Comparison of ENCODE assay signal across 9 mouse cellular contexts in the genomic region with DNA sequence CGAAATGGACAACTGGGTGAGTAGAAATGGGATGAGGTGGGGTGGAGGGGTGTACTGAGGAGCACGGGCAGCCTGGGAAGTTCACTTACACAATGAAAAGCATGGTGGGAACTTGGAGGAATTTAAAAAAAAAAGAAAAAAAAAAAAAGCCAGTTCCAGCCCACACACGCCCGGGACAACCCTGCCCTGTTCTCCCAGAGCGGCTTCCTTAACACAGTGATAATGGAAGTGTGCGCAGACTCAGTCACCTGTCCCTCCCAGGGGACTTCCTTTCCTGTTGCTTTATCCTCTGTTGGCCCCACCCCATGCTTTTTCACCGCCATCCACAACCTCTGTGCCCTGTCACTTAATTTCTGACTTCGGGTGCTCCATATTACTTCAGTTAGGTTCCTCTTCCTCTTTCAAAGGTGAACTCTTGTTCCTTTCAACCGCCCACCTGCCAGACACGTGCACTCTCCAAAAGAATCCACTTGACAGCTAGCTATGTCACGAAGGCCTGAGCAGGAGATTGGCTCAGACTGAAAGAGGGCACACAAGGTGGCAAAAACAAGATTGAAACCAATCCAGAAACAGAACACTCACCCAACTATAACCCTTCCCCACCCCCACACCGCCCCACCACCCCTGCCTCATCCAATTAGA. TPM values are rescaled to one million over a fixed set of nuclear protein-coding genes. Genes with fewer than 3 reads are reported as not detected.
DNase-seq lines count a peak whose midpoint lies in the region; ATAC-seq and TF ChIP-seq lines count a peak whose summit lies in the region.
"Had no signal": no experiment of that assay in that cellular context is flagged by ENCODE, and none has a peak within 500 bp of the region (broad histone marks: within the 10 kb centered on the region; RNA-seq: fewer than 3 reads in every experiment).

No protein-coding gene starts in this region.

- H3K9me3 ChIP-seq in liver, embryonic 13.5 days (replicated peaks), result no peaks in the 10 kb centered on the region
- no peaks in the 10 kb centered on the region for H3K9me3 ChIP-seq in embryonic facial prominence, embryonic 15.5 days (replicated peaks)
- H3K9me3 ChIP-seq in limb, embryonic 14.5 days (ENCODE audit: control insufficient read depth, low read length), result no peaks in the 10 kb centered on the region

- TF ChIP-seq POLR2A in limb, embryonic 14.5 days (IDR thresholded peaks at IDR 0.05; ENCODE audit: borderline replicate concordance, extremely low read depth, insufficient read depth, insufficient read length), result no peak

- H3K4me3 ChIP-seq in liver, embryonic 13.5 days (replicated peaks), result peak overlapping the region; percentile 36; the same call in 1 of the 2 replicates
- peak overlapping the region; percentile 41; the same call in 1 of the 2 replicates for H3K4me3 ChIP-seq in embryonic facial prominence, embryonic 15.5 days (replicated peaks)
- peak overlapping the region; percentile 41; the same call in 1 of the 2 replicates for H3K4me3 ChIP-seq in limb, embryonic 14.5 days (replicated peaks; ENCODE audit: low read length)

- DNase-seq in liver, embryonic 13.5 days, result no peak
- no peak for DNase-seq in liver
- no peak for DNase-seq in limb, embryonic 14.5 days (ENCODE audit: low spot score)
- peak; percentile 67 for DNase-seq in thymus, postnatal 0 days (ENCODE audit: low spot score)
- DNase-seq in frontal cortex, postnatal 25 days (ENCODE audit: low spot score in 2 of 2), result no peak
- no peak for DNase-seq in spleen, adult 18-20 months
- DNase-seq in kidney, adult 8-10 months, result no peak

- H3K4me1 ChIP-seq in liver, embryonic 13.5 days (replicated peaks), result peaks cover 2% of the 10 kb centered on the region; the same call in 1 of the 2 replicates
- peaks cover 17% of the 10 kb centered on the region for H3K4me1 ChIP-seq in embryonic facial prominence, embryonic 15.5 days
- peaks cover 5% of the 10 kb centered on the region; the same call in 1 of the 2 replicates for H3K4me1 ChIP-seq in limb, embryonic 14.5 days (ENCODE audit: control insufficient read depth, insufficient read depth, low read length)

- no peaks in the 10 kb centered on the region for H3K36me3 ChIP-seq in liver, embryonic 13.5 days
- H3K36me3 ChIP-seq in embryonic facial prominence, embryonic 15.5 days, result no peaks in the 10 kb centered on the region
- no peaks in the 10 kb centered on the region for H3K36me3 ChIP-seq in limb, embryonic 14.5 days (ENCODE audit: control insufficient read depth, insufficient read depth, low read length)

- no peak overlapping the region for H3K9ac ChIP-seq in liver, embryonic 13.5 days
- no peak overlapping the region for H3K9ac ChIP-seq in embryonic facial prominence, embryonic 15.5 days
- no peak overlapping the region for H3K9ac ChIP-seq in limb, embryonic 14.5 days (ENCODE audit: low read depth, low read length, severe bottlenecking)

- H3K4me2 ChIP-seq in liver, embryonic 13.5 days, result no peak overlapping the region; the same call in 1 of the 2 replicates
- peak overlapping the region; percentile 75 for H3K4me2 ChIP-seq in embryonic facial prominence, embryonic 15.5 days (replicated peaks)
- H3K4me2 ChIP-seq in limb, embryonic 14.5 days (replicated peaks; ENCODE audit: low read depth, low read length, severe bottlenecking), result peak overlapping the region; percentile 87; the same call in 1 of the 2 replicates

- no peak overlapping the region for H3K27ac ChIP-seq in liver, embryonic 13.5 days
- no peak overlapping the region for H3K27ac ChIP-seq in embryonic facial prominence, embryonic 15.5 days (replicated peaks)
- no peak overlapping the region for H3K27ac ChIP-seq in limb, embryonic 14.5 days (replicated peaks; ENCODE audit: low read depth, low read length)

- peaks cover 81% of the 10 kb centered on the region for H3K27me3 ChIP-seq in liver, embryonic 13.5 days
- peaks cover 79% of the 10 kb centered on the region for H3K27me3 ChIP-seq in embryonic facial prominence, embryonic 15.5 days
- peaks cover 75% of the 10 kb centered on the region for H3K27me3 ChIP-seq in limb, embryonic 14.5 days (ENCODE audit: control insufficient read depth, insufficient read depth, low read length)

- 6% methylated on average over 12 of the region's 12 CpGs for WGBS in liver, embryonic 13.5 days (ENCODE audit: insufficient replicate concordance)
- 2% methylated on average over 12 of the region's 12 CpGs for WGBS in embryonic facial prominence, embryonic 15.5 days
- WGBS in limb, embryonic 14.5 days, result 6% methylated on average over 12 of the region's 12 CpGs

- ATAC-seq in liver, embryonic 13.5 days (ENCODE audit: low read depth), result no peak
- ATAC-seq in embryonic facial prominence, embryonic 15.5 days (ENCODE audit: insufficient number of reproducible peaks, low FRiP score, low TSS enrichment, low read depth), result no peak
- ATAC-seq in limb, embryonic 14.5 days (ENCODE audit: low FRiP score, low read depth), result no peak

RNA-seq across cellular contexts. Expression of a gene that starts 17.4 kb away (rescaled TPM):
- not detected in 2 replicates for polyA plus RNA-seq in liver, embryonic 13.5 days (2015; fragmentation: Nextera tagmentation; extraction: Ambion mirVana)
- polyA plus RNA-seq in embryonic facial prominence, embryonic 15.5 days (2015; fragmentation: Nextera tagmentation; extraction: Ambion mirVana), result not detected in 2 replicates
- polyA plus RNA-seq in limb, embryonic 14.5 days (2012; rRNA removed), result 0.03 and 0.04 TPM in 2 replicates
- not detected in 2 replicates for polyA plus RNA-seq in limb, embryonic 14.5 days (2014; fragmentation: Nextera tagmentation; extraction: Ambion mirVana)
- polyA plus RNA-seq in thymus, postnatal 0 days (2015; fragmentation: Nextera tagmentation; extraction: Ambion mirVana), result 4.3 and 4.5 TPM in 2 replicates
- polyA plus RNA-seq: small intestine, adult 2 months had no signal

RNA-seq across cellular contexts. Expression of a gene that starts 35.0 kb away (rescaled TPM):
- polyA plus RNA-seq in liver, embryonic 13.5 days (2015; fragmentation: Nextera tagmentation; extraction: Ambion mirVana), result 0.29 and 0.43 TPM in 2 replicates
- 0.41 and 0.56 TPM in 2 replicates for polyA plus RNA-seq in embryonic facial prominence, embryonic 15.5 days (2015; fragmentation: Nextera tagmentation; extraction: Ambion mirVana)
- polyA plus RNA-seq in limb, embryonic 14.5 days (2012; rRNA removed), result 1.5 and 1.6 TPM in 2 replicates
- polyA plus RNA-seq in limb, embryonic 14.5 days (2014; fragmentation: Nextera tagmentation; extraction: Ambion mirVana), result 0.14 and 0.34 TPM in 2 replicates
- 0.81 and 0.82 TPM in 2 replicates for polyA plus RNA-seq in thymus, postnatal 0 days (2015; fragmentation: Nextera tagmentation; extraction: Ambion mirVana)

RNA-seq across cellular contexts. Expression of a gene that starts 42.0 kb away (rescaled TPM):
- polyA plus RNA-seq in liver, embryonic 13.5 days (2015; fragmentation: Nextera tagmentation; extraction: Ambion mirVana), result not detected in 2 replicates
- polyA plus RNA-seq in embryonic facial prominence, embryonic 15.5 days (2015; fragmentation: Nextera tagmentation; extraction: Ambion mirVana), result 1.3 TPM in 2 replicates
- polyA plus RNA-seq in limb, embryonic 14.5 days (2012; rRNA removed), result not detected in 2 replicates
- polyA plus RNA-seq in limb, embryonic 14.5 days (2014; fragmentation: Nextera tagmentation; extraction: Ambion mirVana), result not detected in 2 replicates
- not detected in 2 replicates for polyA plus RNA-seq in thymus, postnatal 0 days (2015; fragmentation: Nextera tagmentation; extraction: Ambion mirVana)
- polyA plus RNA-seq: small intestine, adult 2 months had no signal

RNA-seq across cellular contexts. Expression of a gene that starts 44.6 kb away (rescaled TPM):
- 345 and 371 TPM in 2 replicates for polyA plus RNA-seq in liver, embryonic 13.5 days (2015; fragmentation: Nextera tagmentation; extraction: Ambion mirVana)
- 434 and 496 TPM in 2 replicates for polyA plus RNA-seq in embryonic facial prominence, embryonic 15.5 days (2015; fragmentation: Nextera tagmentation; extraction: Ambion mirVana)
- polyA plus RNA-seq in limb, embryonic 14.5 days (2012; rRNA removed), result 334 and 452 TPM in 2 replicates
- polyA plus RNA-seq in limb, embryonic 14.5 days (2014; fragmentation: Nextera tagmentation; extraction: Ambion mirVana), result 487 and 542 TPM in 2 replicates
- polyA plus RNA-seq in thymus, postnatal 0 days (2015; fragmentation: Nextera tagmentation; extraction: Ambion mirVana), result 489 and 499 TPM in 2 replicates

RNA-seq across cellular contexts. Expression of a gene that starts 52.0 kb away (rescaled TPM):
- polyA plus RNA-seq in liver, embryonic 13.5 days (2015; fragmentation: Nextera tagmentation; extraction: Ambion mirVana), result 10.6 and 13.3 TPM in 2 replicates
- polyA plus RNA-seq in embryonic facial prominence, embryonic 15.5 days (2015; fragmentation: Nextera tagmentation; extraction: Ambion mirVana), result 26.3 and 29.8 TPM in 2 replicates
- 30.1 and 34.0 TPM in 2 replicates for polyA plus RNA-seq in limb, embryonic 14.5 days (2012; rRNA removed)
- 27.3 and 28.1 TPM in 2 replicates for polyA plus RNA-seq in limb, embryonic 14.5 days (2014; fragmentation: Nextera tagmentation; extraction: Ambion mirVana)
- 17.8 and 25.8 TPM in 2 replicates for polyA plus RNA-seq in thymus, postnatal 0 days (2015; fragmentation: Nextera tagmentation; extraction: Ambion mirVana)
